Mouse (Mus musculus): ENCODE data around the gene Wars. TPM values are rescaled to one million over a fixed set of nuclear protein-coding genes. Genes with fewer than 3 reads are reported as not detected.

The Wars gene
- polyA plus RNA-seq, 1 experiment from 2014 or later: 67.3 TPM

GRCm38 (mm10) chr12:108937506-108937905 lies 43.5 kb upstream of the Wars start:
- no peak overlapping the region for H3K27ac ChIP-seq
- H3K4me1 ChIP-seq (replicated peaks; ENCODE audit: insufficient read depth, low read length): no peaks in the 10 kb centered on the region
- H3K4me3 ChIP-seq (replicated peaks; ENCODE audit: low read depth, low read length): no peak overlapping the region
- no peaks in the 10 kb centered on the region for H3K36me3 ChIP-seq (ENCODE audit: insufficient read depth, low read length)
- no peaks in the 10 kb centered on the region for H3K27me3 ChIP-seq (ENCODE audit: insufficient read depth, low read length)
- TF ChIP-seq CTCF (IDR thresholded peaks at IDR 0.05; ENCODE audit: low read depth): no peak
- no peaks in the 10 kb centered on the region for H3K9me3 ChIP-seq (replicated peaks; ENCODE audit: low read length)
- no peak for ATAC-seq (replicated peaks; ENCODE audit: low FRiP score, low read depth)
- 71% methylated on average over 4 of the region's 4 CpGs for WGBS
- DNase-seq (ENCODE audit: low spot score): no peak
- no peak overlapping the region for H3K4me2 ChIP-seq (ENCODE audit: low read length)
- H3K9ac ChIP-seq (ENCODE audit: low read depth, low read length): no peak overlapping the region

GRCm38 (mm10) chr12:108936834-108937233 lies 42.9 kb upstream of the Wars start:
- WGBS: 52% methylated on average over 6 of the region's 6 CpGs
- Histone ChIP-seq H3K9ac (ENCODE audit: low read depth, low read length) (no peak overlapping the region), H3K36me3 (ENCODE audit: insufficient read depth, low read length) (no peaks in the 10 kb centered on the region), H3K27ac (no peak overlapping the region), H3K27me3 (ENCODE audit: insufficient read depth, low read length) (no peaks in the 10 kb centered on the region), H3K9me3 (replicated peaks; ENCODE audit: low read length) (no peaks in the 10 kb centered on the region), H3K4me2 (ENCODE audit: low read length) (no peak overlapping the region), H3K4me3 (replicated peaks; ENCODE audit: low read depth, low read length) (no peak overlapping the region), H3K4me1 (replicated peaks; ENCODE audit: insufficient read depth, low read length) (peaks cover under 1% of the 10 kb centered on the region; the same call in 1 of the 2 replicates)
- DNase-seq (ENCODE audit: low spot score): no peak
- no peak for TF ChIP-seq CTCF (IDR thresholded peaks at IDR 0.05; ENCODE audit: low read depth)
- ATAC-seq (replicated peaks; ENCODE audit: low FRiP score, low read depth): no peak

- no peak overlapping the region for H3K4me2 ChIP-seq (ENCODE audit: low read length)
- no peaks in the 10 kb centered on the region for H3K36me3 ChIP-seq (ENCODE audit: insufficient read depth, low read length)
- WGBS: 69% methylated on average over 6 of the region's 6 CpGs
- no peak for ATAC-seq (replicated peaks; ENCODE audit: low FRiP score, low read depth)
- no peaks in the 10 kb centered on the region for H3K9me3 ChIP-seq (replicated peaks; ENCODE audit: low read length)
- no peak overlapping the region for H3K4me3 ChIP-seq (replicated peaks; ENCODE audit: low read depth, low read length)
- H3K9ac ChIP-seq (ENCODE audit: low read depth, low read length): no peak overlapping the region
- no peak for DNase-seq (ENCODE audit: low spot score)
- no peak for TF ChIP-seq CTCF (IDR thresholded peaks at IDR 0.05; ENCODE audit: low read depth)
- no peaks in the 10 kb centered on the region for H3K27me3 ChIP-seq (ENCODE audit: insufficient read depth, low read length)
- no peak overlapping the region for H3K27ac ChIP-seq
- peaks cover 8% of the 10 kb centered on the region; the same call in 1 of the 2 replicates for H3K4me1 ChIP-seq (replicated peaks; ENCODE audit: insufficient read depth, low read length)
Measured at GRCm38 (mm10) chr12:108934231-108934630, 40.3 kb upstream of the Wars start.

GRCm38 (mm10) chr12:108932113-108932512 lies 38.1 kb upstream of the Wars start:
- H3K27ac ChIP-seq: no peak overlapping the region; the same call in 1 of the 2 replicates
- no peak overlapping the region for H3K4me3 ChIP-seq (replicated peaks; ENCODE audit: low read depth, low read length)
- ATAC-seq (replicated peaks; ENCODE audit: low FRiP score, low read depth): peak; percentile 90
- H3K4me2 ChIP-seq (ENCODE audit: low read length): no peak overlapping the region
- WGBS: 16% methylated on average over 2 of the region's 3 CpGs
- no peaks in the 10 kb centered on the region for H3K9me3 ChIP-seq (replicated peaks; ENCODE audit: low read length)
- H3K9ac ChIP-seq (ENCODE audit: low read depth, low read length): no peak overlapping the region
- H3K4me1 ChIP-seq (replicated peaks; ENCODE audit: insufficient read depth, low read length): peaks cover 13% of the 10 kb centered on the region; the same call in 1 of the 2 replicates
- no peaks in the 10 kb centered on the region for H3K27me3 ChIP-seq (ENCODE audit: insufficient read depth, low read length)
- peak; percentile 86 for DNase-seq (ENCODE audit: low spot score)
- no peak for TF ChIP-seq CTCF (IDR thresholded peaks at IDR 0.05; ENCODE audit: low read depth)
- no peaks in the 10 kb centered on the region for H3K36me3 ChIP-seq (ENCODE audit: insufficient read depth, low read length)

- DNase-seq (ENCODE audit: low spot score): no peak
- peaks cover 13% of the 10 kb centered on the region; the same call in 1 of the 2 replicates for H3K4me1 ChIP-seq (replicated peaks; ENCODE audit: insufficient read depth, low read length)
- H3K9ac ChIP-seq (ENCODE audit: low read depth, low read length): no peak overlapping the region
- H3K4me3 ChIP-seq (replicated peaks; ENCODE audit: low read depth, low read length): no peak overlapping the region
- no peaks in the 10 kb centered on the region for H3K27me3 ChIP-seq (ENCODE audit: insufficient read depth, low read length)
- ATAC-seq (replicated peaks; ENCODE audit: low FRiP score, low read depth): peak; percentile 52
- H3K4me2 ChIP-seq (ENCODE audit: low read length): no peak overlapping the region
- no peaks in the 10 kb centered on the region for H3K36me3 ChIP-seq (ENCODE audit: insufficient read depth, low read length)
- WGBS: 41% methylated on average over 7 of the region's 7 CpGs
- H3K27ac ChIP-seq: peak overlapping the region; percentile 32; the same call in 1 of the 2 replicates
- TF ChIP-seq CTCF (IDR thresholded peaks at IDR 0.05; ENCODE audit: low read depth): no peak
- H3K9me3 ChIP-seq (replicated peaks; ENCODE audit: low read length): no peaks in the 10 kb centered on the region
Measured at GRCm38 (mm10) chr12:108931341-108932053, 37.5 kb upstream of the Wars start.

GRCm38 (mm10) chr12:108929475-108929874 lies 35.5 kb upstream of the Wars start:
- no peak overlapping the region for H3K9ac ChIP-seq (ENCODE audit: low read depth, low read length)
- ATAC-seq (replicated peaks; ENCODE audit: low FRiP score, low read depth): no peak
- no peaks in the 10 kb centered on the region for H3K27me3 ChIP-seq (ENCODE audit: insufficient read depth, low read length)
- TF ChIP-seq CTCF (IDR thresholded peaks at IDR 0.05; ENCODE audit: low read depth): no peak
- H3K27ac ChIP-seq: no peak overlapping the region
- no peaks in the 10 kb centered on the region for H3K9me3 ChIP-seq (replicated peaks; ENCODE audit: low read length)
- DNase-seq (ENCODE audit: low spot score): no peak
- H3K36me3 ChIP-seq (ENCODE audit: insufficient read depth, low read length): no peaks in the 10 kb centered on the region
- 77% methylated on average over 3 of the region's 3 CpGs for WGBS
- H3K4me3 ChIP-seq (replicated peaks; ENCODE audit: low read depth, low read length): no peak overlapping the region
- H3K4me2 ChIP-seq (ENCODE audit: low read length): no peak overlapping the region
- peaks cover 13% of the 10 kb centered on the region; the same call in 1 of the 2 replicates for H3K4me1 ChIP-seq (replicated peaks; ENCODE audit: insufficient read depth, low read length)

Measured in kidney, postnatal 0 days (tissue).